Mouse (Mus musculus): ENCODE measurements around the gene Gm17545. TPM values are rescaled to one million over a fixed set of nuclear protein-coding genes. Genes with fewer than 3 reads are reported as not detected.

Gene Gm17545
- polyA plus RNA-seq, 1 experiment from 2014 or later, result not detected

DNA sequence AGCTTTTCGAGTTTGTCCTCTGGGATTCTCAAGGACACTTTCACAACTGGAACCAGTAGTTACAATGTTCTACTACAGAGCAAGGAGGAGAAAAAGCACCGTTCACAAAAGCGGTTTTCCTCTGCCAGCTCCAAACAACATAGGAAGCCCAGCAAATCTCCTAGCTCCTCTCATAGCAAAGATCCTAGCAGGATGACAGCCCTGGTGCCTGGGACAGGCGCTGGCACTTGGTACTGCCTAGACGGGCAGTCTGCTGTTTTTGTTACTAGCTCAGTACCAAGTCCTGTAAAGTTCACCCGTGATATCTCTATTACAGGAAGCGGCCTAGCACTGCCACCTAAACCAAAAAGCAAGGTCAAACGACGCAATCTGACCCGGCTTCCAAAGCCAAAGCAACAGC, 29.9 kb upstream of the Gm17545 start:
- H3K4me3 ChIP-seq (ENCODE audit: low read depth, low read length), result no peak overlapping the region
- no peaks in the 10 kb centered on the region for H3K4me1 ChIP-seq (replicated peaks; ENCODE audit: control insufficient read depth, insufficient read depth)
- H3K9ac ChIP-seq (ENCODE audit: low read length), result no peak overlapping the region
- H3K9me3 ChIP-seq (ENCODE audit: control insufficient read depth, low read length), result no peaks in the 10 kb centered on the region
- no peak for TF ChIP-seq CTCF (IDR thresholded peaks at IDR 0.05; ENCODE audit: low read depth)
- TF ChIP-seq EP300 (optimal IDR thresholded peaks at IDR 0.05), result no peak
- WGBS, result 76% methylated on average over 10 of the region's 10 CpGs
- no peak overlapping the region for H3K27ac ChIP-seq (replicated peaks)
- H3K4me2 ChIP-seq (replicated peaks; ENCODE audit: low read depth), result no peak overlapping the region
- H3K27me3 ChIP-seq (ENCODE audit: control insufficient read depth, insufficient read depth, low read length), result no peaks in the 10 kb centered on the region
- DNase-seq (ENCODE audit: low spot score), result no peak
- ATAC-seq (ENCODE audit: low FRiP score, low TSS enrichment), result no peak
- H3K36me3 ChIP-seq (ENCODE audit: control insufficient read depth, insufficient read depth, low read length), result no peaks in the 10 kb centered on the region

DNA sequence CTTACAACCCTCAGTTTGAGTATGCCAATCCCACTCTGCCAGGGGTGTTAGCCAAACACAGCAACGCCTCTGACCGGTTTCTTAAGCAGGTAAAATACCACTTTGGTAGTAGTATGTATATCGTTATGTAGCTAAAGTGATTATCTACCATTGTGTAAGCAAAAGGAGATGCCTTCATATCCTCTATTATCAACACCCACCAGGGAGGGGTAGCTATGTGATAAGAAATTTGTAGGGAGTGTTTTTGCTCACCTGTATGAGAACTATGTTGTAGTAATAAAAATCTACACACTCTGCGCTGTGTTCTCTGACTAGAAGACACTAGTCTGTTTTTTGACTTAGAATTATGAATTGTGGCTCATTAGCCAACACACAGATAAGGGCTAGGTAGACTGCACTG, 29.4 kb upstream of the Gm17545 start:
- no peak overlapping the region for H3K9ac ChIP-seq (ENCODE audit: low read length)
- WGBS, result 77% methylated on average over 4 of the region's 4 CpGs
- no peaks in the 10 kb centered on the region for H3K36me3 ChIP-seq (ENCODE audit: control insufficient read depth, insufficient read depth, low read length)
- no peak overlapping the region for H3K4me3 ChIP-seq (ENCODE audit: low read depth, low read length)
- no peak overlapping the region for H3K27ac ChIP-seq (replicated peaks)
- DNase-seq (ENCODE audit: low spot score), result no peak
- no peak for ATAC-seq (ENCODE audit: low FRiP score, low TSS enrichment)
- H3K9me3 ChIP-seq (ENCODE audit: control insufficient read depth, low read length), result no peaks in the 10 kb centered on the region
- no peaks in the 10 kb centered on the region for H3K27me3 ChIP-seq (ENCODE audit: control insufficient read depth, insufficient read depth, low read length)
- no peak overlapping the region for H3K4me2 ChIP-seq (replicated peaks; ENCODE audit: low read depth)
- TF ChIP-seq EP300 (optimal IDR thresholded peaks at IDR 0.05), result no peak
- TF ChIP-seq CTCF (IDR thresholded peaks at IDR 0.05; ENCODE audit: low read depth), result no peak
- H3K4me1 ChIP-seq (replicated peaks; ENCODE audit: control insufficient read depth, insufficient read depth), result 0 out of 2 replicates have a peak, but pooled peaks cover 2% of the 10 kb centered on the region

DNA sequence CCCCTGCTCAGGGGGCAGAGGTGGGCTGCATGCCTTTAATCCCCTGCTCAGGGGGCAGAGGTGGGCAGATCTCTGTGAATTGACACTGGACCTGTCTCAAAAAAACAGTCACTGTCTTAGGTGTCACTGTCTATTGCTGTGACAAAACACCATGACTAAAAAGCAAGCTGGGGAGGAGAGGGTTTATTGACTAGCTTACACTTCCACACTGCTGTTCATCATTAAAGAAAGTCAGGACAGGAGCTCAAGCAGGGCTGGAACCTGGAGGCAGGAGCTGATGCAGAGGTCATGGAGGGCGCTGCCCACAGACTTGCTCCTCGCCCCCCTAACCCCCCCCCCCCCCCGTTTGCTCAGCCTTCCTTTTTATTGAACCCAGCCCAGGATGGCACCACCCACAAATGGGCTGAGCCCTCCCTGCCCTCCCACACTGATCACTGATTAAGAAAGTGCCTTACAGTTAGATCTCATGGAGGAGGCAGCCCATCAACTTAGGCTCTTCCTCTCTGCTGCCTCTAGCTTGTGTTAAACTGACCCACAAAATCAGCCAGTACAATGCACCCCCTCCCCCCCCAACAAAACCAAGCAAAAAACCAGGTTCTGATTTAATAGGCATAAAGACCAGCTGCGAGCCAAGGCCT, 25.9 kb upstream of the Gm17545 start:
- no peak overlapping the region for H3K4me2 ChIP-seq (replicated peaks; ENCODE audit: low read depth)
- no peak for DNase-seq (ENCODE audit: low spot score)
- no peak overlapping the region for H3K4me3 ChIP-seq (ENCODE audit: low read depth, low read length)
- H3K9ac ChIP-seq (ENCODE audit: low read length), result no peak overlapping the region
- no peaks in the 10 kb centered on the region for H3K9me3 ChIP-seq (ENCODE audit: control insufficient read depth, low read length)
- TF ChIP-seq CTCF (IDR thresholded peaks at IDR 0.05; ENCODE audit: low read depth) (no peak), EP300 (optimal IDR thresholded peaks at IDR 0.05) (no peak)
- 62% methylated on average over 3 of the region's 4 CpGs for WGBS
- no peaks in the 10 kb centered on the region for H3K27me3 ChIP-seq (ENCODE audit: control insufficient read depth, insufficient read depth, low read length)
- H3K36me3 ChIP-seq (ENCODE audit: control insufficient read depth, insufficient read depth, low read length), result no peaks in the 10 kb centered on the region
- no peak for ATAC-seq (ENCODE audit: low FRiP score, low TSS enrichment)
- no peak overlapping the region for H3K27ac ChIP-seq (replicated peaks)
- H3K4me1 ChIP-seq (replicated peaks; ENCODE audit: control insufficient read depth, insufficient read depth), result 0 out of 2 replicates have a peak, but pooled peaks cover 7% of the 10 kb centered on the region

DNA sequence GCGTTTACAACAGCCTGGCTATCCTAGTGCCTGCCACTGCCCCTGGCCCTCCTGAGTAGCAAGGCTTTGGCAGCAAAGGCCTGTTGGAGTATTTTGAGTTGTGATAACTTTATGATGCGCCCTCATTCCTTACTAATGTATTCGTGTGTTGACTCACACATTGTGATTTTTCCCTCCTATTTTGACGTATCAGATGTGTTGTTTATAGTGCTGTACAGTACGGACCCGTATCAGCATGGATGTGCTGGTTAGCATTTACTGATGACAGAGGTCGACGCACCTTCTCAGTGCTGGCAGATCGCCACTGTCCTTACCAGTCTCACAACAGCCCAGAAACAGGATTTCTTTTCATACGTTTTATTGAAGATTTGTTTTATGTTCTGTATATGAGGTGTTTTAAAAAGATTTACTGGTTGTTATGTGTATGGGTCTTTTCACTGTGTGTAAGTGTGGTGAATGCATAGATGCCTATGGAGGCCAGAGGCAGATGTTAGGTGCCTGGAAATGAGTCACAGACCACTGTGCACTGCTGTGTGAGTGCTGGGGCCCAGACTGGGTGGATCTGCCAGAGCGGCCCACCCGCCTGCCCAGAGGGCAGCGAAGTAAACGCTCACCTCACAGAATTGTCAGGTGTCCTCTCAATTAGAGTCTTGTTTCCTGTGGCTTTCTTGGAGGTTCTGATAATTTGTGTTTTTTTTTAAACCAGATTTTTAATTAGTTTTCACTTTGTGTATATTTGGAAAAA, 25.3 kb upstream of the Gm17545 start:
- Histone ChIP-seq H3K27me3 (ENCODE audit: control insufficient read depth, insufficient read depth, low read length) (no peaks in the 10 kb centered on the region), H3K4me2 (replicated peaks; ENCODE audit: low read depth) (no peak overlapping the region)
- 78% methylated on average over 14 of the region's 14 CpGs for WGBS

DNA sequence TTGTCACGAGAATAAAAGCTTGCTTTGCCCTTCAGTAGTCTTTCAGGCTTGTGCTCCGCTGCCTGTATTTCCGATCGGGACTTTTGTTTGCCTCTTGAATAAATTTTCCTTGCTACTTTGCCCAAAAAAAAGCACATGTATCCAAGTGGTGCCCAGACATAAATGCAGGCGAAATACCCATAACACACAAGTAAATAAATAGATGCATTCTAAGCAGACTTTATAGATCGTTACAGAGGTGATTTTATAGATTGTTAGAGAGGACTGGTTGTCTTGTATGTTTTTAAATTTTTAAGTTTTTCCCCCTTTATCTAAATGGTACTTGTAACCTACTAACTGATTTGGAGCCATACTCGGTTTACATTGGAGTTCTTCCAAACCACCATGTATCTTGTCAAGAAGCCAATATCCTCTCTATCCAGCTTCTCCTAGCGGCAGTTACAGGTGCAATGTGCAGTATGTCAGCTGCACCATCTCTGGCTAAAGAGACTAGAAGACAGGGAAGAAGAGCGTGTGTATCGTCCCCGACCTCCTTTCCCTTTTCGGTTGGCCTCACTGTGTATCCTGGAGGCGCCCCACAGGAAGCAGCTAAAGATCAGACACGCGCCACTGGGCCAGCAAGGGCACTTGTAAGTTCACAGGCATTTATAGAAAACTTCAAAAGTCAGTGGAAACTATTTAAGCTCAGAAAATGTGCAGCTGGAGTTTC, 24.4 kb upstream of the Gm17545 start:
- Histone ChIP-seq H3K36me3 (ENCODE audit: control insufficient read depth, insufficient read depth, low read length) (no peaks in the 10 kb centered on the region), H3K4me1 (replicated peaks; ENCODE audit: control insufficient read depth, insufficient read depth) (0 out of 2 replicates have a peak, but pooled peaks cover 7% of the 10 kb centered on the region), H3K4me2 (replicated peaks; ENCODE audit: low read depth) (peak overlapping the region; percentile 35), H3K27me3 (ENCODE audit: control insufficient read depth, insufficient read depth, low read length) (no peaks in the 10 kb centered on the region), H3K9me3 (ENCODE audit: control insufficient read depth, low read length) (no peaks in the 10 kb centered on the region), H3K9ac (ENCODE audit: low read length) (peak overlapping the region; percentile 23; the same call in 1 of the 2 replicates), H3K4me3 (ENCODE audit: low read depth, low read length) (no peak overlapping the region), H3K27ac (replicated peaks) (no peak overlapping the region)
- no peak for DNase-seq (ENCODE audit: low spot score)
- no peak for ATAC-seq (ENCODE audit: low FRiP score, low TSS enrichment)
- 51% methylated on average over 15 of the region's 15 CpGs for WGBS
- TF ChIP-seq EP300 (optimal IDR thresholded peaks at IDR 0.05) (no peak), CTCF (IDR thresholded peaks at IDR 0.05; ENCODE audit: low read depth) (peak; percentile 23; the same call in 1 of the 2 replicates)

More for the DNA sequence above, 25.3 kb upstream of the Gm17545 start:
- ATAC-seq (ENCODE audit: low FRiP score, low TSS enrichment) (no peak), DNase-seq (ENCODE audit: low spot score) (no peak)
- Histone ChIP-seq H3K9me3 (ENCODE audit: control insufficient read depth, low read length) (no peaks in the 10 kb centered on the region), H3K4me1 (replicated peaks; ENCODE audit: control insufficient read depth, insufficient read depth) (0 out of 2 replicates have a peak, but pooled peaks cover 7% of the 10 kb centered on the region), H3K27ac (replicated peaks) (no peak overlapping the region), H3K9ac (ENCODE audit: low read length) (no peak overlapping the region), H3K36me3 (ENCODE audit: control insufficient read depth, insufficient read depth, low read length) (no peaks in the 10 kb centered on the region), H3K4me3 (ENCODE audit: low read depth, low read length) (no peak overlapping the region)
- no peak for TF ChIP-seq EP300 (optimal IDR thresholded peaks at IDR 0.05)
- TF ChIP-seq CTCF (IDR thresholded peaks at IDR 0.05; ENCODE audit: low read depth), result no peak
